Mouse (Mus musculus) ES-Bruce4 (cell line): ENCODE measurements around the gene Hivep3.

ENCODE experiments used
- CTCF ChIP-seq: IDR thresholded peaks from one replicate; pipeline ENCODE4 v1.8.1; 2011; ENCODE audit warnings: low read depth, low read length
- POLR2A ChIP-seq: IDR thresholded peaks from one replicate; pipeline ENCODE4 v1.8.1; 2011; ENCODE audit warnings: low read length; ENCODE audit not compliant: insufficient read depth

GRCm38 (mm10) chr4:119937876-119938275 is 204.3 kb downstream of the Hivep3 start:
- TF ChIP-seq CTCF = no peak
- TF ChIP-seq POLR2A = no peak
